Mouse (Mus musculus) liver, embryonic 15.5 days (tissue): ENCODE measurements at regions not wholly inside any gene's neighbourhood (a gene's known extent, or its start where the extent isn't known, plus 50 kb on each side); places are given as distances from the start of the nearest gene placed in this dataset.

Source experiments
- ATAC-seq: fragments of 200-750 bp; cut with Nextera tagmentation; 2 replicates; pipeline ENCODE4 v1.8.0; 2017; ENCODE audit warnings: moderate number of reproducible peaks, mild to moderate bottlenecking, moderate library complexity; ENCODE audit not compliant: insufficient read depth
- H3K27ac ChIP-seq: fragments of 300-500 bp; sonication (generic); replicated peaks from 2 replicates; pipeline ENCODE4 v1.5.1; 2015; ENCODE audit warnings: mild to moderate bottlenecking, inconsistent platforms
- H3K27me3 ChIP-seq: fragments of 300-500 bp; sonication (generic); 2 replicates; pipeline ENCODE4 v1.6.1; 2015; ENCODE audit warnings: mild to moderate bottlenecking, inconsistent platforms
- H3K36me3 ChIP-seq: fragments of 300-500 bp; sonication (generic); replicated peaks from 2 replicates; pipeline ENCODE4 v1.6.1; 2015; ENCODE audit warnings: moderate library complexity, mild to moderate bottlenecking, inconsistent platforms
- H3K4me1 ChIP-seq: fragments of 300-500 bp; sonication (generic); replicated peaks from 2 replicates; pipeline ENCODE4 v1.6.1; 2015; ENCODE audit warnings: inconsistent platforms
- H3K4me2 ChIP-seq: fragments of 300-500 bp; sonication (generic); 2 replicates; pipeline ENCODE4 v1.6.1; 2015; ENCODE audit warnings: moderate library complexity, mild to moderate bottlenecking, inconsistent platforms
- H3K4me3 ChIP-seq: fragments of 300-500 bp; sonication (generic); replicated peaks from 2 replicates; pipeline ENCODE4 v1.5.1; 2015; ENCODE audit warnings: mild to moderate bottlenecking, inconsistent platforms
- H3K9ac ChIP-seq: fragments of 300-500 bp; sonication (generic); 2 replicates; pipeline ENCODE4 v1.6.1; 2015; ENCODE audit warnings: moderate library complexity, mild to moderate bottlenecking, inconsistent platforms
- H3K9me3 ChIP-seq: fragments of 300-500 bp; sonication (generic); replicated peaks from 2 replicates; pipeline ENCODE4 v1.6.1; 2016; ENCODE audit warnings: inconsistent platforms
- WGBS: fragments of 180-500 bp; shearing (Covaris S2); methylation state at CpG from one replicate; pipeline ENCODE4 v1.1.7; 2015; ENCODE audit warnings: mixed read lengths; ENCODE audit not compliant: insufficient replicate concordance; 5-methylcytosine and 5-hydroxymethylcytosine counted together

- Histone ChIP-seq H3K9me3 (no peaks in the 10 kb centered on the region), H3K4me3 (no peak overlapping the region), H3K4me2 (no peak overlapping the region), H3K27me3 (no peaks in the 10 kb centered on the region), H3K9ac (no peak overlapping the region), H3K36me3 (no peaks in the 10 kb centered on the region), H3K27ac (no peak overlapping the region), H3K4me1 (no peaks in the 10 kb centered on the region)
- WGBS, result 46% methylated on average over 13 of the region's 13 CpGs
- no peak for ATAC-seq
These were observed 202.6 kb downstream of the Sox11 start for GRCm38 (mm10) chr12:27139683-27140334.

DNA sequence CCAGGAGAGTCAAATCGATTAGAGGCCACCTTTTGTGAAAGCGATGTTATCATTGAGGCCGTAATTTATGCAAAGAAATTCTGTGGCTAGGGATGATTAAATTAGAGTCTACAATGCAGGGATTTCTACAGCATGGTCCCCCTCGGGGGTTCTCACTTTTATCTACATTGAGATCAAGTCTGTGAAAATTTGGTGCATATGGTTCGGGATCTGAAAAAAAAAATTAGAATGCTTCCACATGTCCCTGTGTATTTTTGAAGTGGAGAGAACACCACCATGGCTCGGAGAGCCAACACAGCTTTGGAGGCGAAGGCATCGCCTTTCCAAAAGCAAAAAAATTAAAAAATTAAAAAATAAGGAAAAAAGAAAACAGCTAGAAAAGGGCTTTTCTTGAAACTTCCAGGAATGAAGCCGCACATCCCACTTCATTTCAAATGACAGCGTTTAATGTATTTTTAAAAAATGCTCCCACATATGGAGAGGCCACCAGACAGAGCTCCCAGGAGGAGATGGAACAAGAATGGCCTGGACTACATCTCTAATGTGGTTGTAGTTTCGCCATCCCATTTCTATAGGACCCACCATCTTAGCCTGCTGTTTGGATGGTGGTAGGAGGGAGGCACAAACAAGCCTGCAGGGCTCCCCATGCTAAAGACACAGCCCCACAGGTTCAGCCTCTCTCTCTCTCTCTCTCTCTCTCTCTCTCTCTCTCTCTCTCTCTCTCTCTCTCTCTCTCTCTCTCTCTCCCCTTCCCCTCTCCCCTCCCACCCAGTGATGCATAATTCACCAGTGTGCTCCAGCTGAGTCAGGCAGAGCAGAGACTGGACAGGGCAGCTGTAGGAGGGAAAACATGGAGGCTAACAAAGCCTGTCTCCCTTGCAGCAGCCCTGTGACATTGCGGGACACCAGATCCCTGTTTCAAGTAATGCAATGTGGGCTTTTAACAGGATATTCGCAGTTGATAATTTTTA lies 203.4 kb downstream of the Sox11 start:
- H3K36me3 ChIP-seq, result no peaks in the 10 kb centered on the region
- no peaks in the 10 kb centered on the region for H3K27me3 ChIP-seq
- H3K4me2 ChIP-seq, result no peak overlapping the region
- 56% methylated on average over 13 of the region's 13 CpGs for WGBS
- no peak overlapping the region for H3K27ac ChIP-seq
- H3K9ac ChIP-seq, result no peak overlapping the region
- ATAC-seq, result no peak
- H3K9me3 ChIP-seq, result no peaks in the 10 kb centered on the region
- no peaks in the 10 kb centered on the region for H3K4me1 ChIP-seq
- no peak overlapping the region for H3K4me3 ChIP-seq

DNA sequence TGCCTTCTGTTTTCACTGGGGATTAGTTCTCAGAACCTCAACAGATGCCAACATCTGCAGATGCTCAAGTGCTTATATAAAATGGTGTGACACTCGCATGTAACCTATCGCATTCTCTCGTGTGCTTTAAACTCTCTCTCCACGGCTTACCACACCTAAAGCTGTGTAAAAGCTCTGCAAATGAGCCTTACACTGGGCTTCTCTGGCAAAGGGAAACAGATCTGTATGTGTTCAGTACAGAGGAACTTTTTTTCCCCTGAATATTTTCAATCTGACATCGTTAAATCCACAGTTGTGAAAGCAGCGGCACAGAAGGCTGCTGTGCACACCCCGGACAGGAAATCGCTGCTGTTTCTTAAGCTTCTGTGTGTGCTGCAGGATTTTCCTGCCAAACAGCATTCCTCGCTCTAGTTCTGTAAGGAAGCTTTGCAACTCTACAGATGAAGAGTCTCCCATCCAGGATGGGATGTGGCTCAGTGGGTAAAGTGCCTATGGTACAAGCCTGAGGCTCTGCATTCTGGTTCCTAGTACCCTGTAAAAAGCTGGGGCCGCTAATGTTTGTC lies 206.3 kb downstream of the Sox11 start:
- H3K4me1 ChIP-seq, result no peaks in the 10 kb centered on the region
- WGBS, result 44% methylated on average over 10 of the region's 10 CpGs
- H3K4me2 ChIP-seq, result no peak overlapping the region
- H3K4me3 ChIP-seq, result no peak overlapping the region
- H3K9ac ChIP-seq, result no peak overlapping the region
- H3K27me3 ChIP-seq, result no peaks in the 10 kb centered on the region
- ATAC-seq, result no peak
- H3K27ac ChIP-seq, result no peak overlapping the region
- no peaks in the 10 kb centered on the region for H3K36me3 ChIP-seq
- H3K9me3 ChIP-seq, result no peaks in the 10 kb centered on the region

DNA sequence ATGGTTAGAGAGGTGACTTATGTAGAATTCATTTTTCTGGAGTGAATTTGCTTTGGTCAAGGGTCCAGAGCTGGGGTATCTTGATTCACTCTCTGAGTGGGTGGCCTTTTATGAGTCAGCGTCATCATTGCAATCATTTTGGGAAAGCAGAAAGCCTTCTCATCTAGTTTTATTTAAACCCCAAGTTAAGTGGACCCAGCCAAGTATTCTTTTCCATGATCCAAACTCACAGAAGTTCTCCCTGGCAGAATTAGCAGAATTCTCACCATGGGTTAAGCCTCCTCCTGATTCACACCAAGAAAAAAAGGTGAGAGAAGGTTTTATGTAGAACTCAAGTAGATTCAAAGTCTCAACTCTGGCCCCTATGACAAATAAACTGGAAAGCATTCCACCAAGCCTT lies 211.8 kb downstream of the Sox11 start:
- no peak overlapping the region for H3K4me3 ChIP-seq
- no peak overlapping the region for H3K9ac ChIP-seq
- no peak overlapping the region for H3K4me2 ChIP-seq
- H3K4me1 ChIP-seq, result no peaks in the 10 kb centered on the region
- no peaks in the 10 kb centered on the region for H3K36me3 ChIP-seq
- no peak overlapping the region for H3K27ac ChIP-seq
- no peaks in the 10 kb centered on the region for H3K9me3 ChIP-seq
- no peak for ATAC-seq
- 59% methylated on average over 1 of the region's 1 CpGs for WGBS
- no peaks in the 10 kb centered on the region for H3K27me3 ChIP-seq

DNA sequence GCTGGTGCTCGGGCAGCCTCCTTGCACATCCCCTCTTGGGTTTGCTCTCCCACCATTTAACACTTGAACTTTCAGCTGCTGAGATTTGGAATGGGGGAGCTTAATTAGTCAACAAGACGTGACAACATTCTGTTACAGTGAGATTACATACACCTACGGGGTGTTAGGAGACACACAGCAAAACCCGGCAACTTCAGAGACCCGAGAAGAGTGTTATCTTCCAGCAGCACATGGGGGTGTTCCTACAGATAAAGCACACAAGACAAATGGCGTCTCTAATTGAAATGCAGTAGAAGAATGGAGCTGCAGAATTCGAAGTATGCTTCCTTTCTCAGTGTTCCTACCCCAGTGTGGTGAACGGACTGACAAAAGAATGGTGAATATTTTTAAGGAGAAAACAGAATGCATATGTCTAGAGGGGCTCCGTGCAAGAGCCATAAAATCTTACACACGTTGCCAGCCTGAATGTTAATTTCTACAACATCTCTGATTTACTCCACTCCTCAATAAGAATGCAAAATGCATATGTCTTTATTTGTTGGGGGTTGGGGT lies 215.2 kb downstream of the Sox11 start:
- H3K4me1 ChIP-seq, result no peaks in the 10 kb centered on the region
- no peaks in the 10 kb centered on the region for H3K9me3 ChIP-seq
- WGBS, result 9% methylated on average over 10 of the region's 10 CpGs
- H3K4me2 ChIP-seq, result no peak overlapping the region
- H3K9ac ChIP-seq, result no peak overlapping the region
- no peaks in the 10 kb centered on the region for H3K36me3 ChIP-seq
- ATAC-seq, result no peak
- H3K4me3 ChIP-seq, result no peak overlapping the region
- no peaks in the 10 kb centered on the region for H3K27me3 ChIP-seq
- no peak overlapping the region for H3K27ac ChIP-seq

- H3K4me3 ChIP-seq, result no peak overlapping the region
- no peak overlapping the region for H3K9ac ChIP-seq
- H3K4me1 ChIP-seq, result no peaks in the 10 kb centered on the region
- ATAC-seq, result no peak
- H3K27me3 ChIP-seq, result no peaks in the 10 kb centered on the region
- WGBS, result 61% methylated on average over 6 of the region's 6 CpGs
- no peaks in the 10 kb centered on the region for H3K9me3 ChIP-seq
- no peak overlapping the region for H3K27ac ChIP-seq
- H3K36me3 ChIP-seq, result no peaks in the 10 kb centered on the region
- H3K4me2 ChIP-seq, result no peak overlapping the region
These were observed 223.8 kb downstream of the Sox11 start for GRCm38 (mm10) chr12:27118581-27118980.

DNA sequence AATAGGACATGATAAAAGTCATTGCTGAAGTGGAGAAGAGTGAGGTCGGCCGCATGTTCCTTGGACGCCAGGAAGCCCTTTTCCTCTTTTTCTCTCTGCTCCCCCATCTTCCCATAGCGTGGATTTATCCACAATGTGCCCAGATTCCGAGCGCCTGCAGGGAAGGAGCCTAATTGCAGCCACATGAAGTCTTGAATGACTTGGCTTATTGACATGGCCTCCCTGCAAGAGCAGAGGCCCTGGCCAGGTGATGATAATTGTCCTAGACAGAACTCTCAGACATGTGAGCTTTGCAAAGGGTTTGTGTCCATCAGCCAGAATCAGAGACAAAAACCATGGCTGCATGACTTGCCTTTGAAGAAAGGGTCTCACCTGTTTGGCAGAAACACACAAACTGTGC lies 227.0 kb downstream of the Sox11 start:
- H3K27ac ChIP-seq, result no peak overlapping the region
- no peaks in the 10 kb centered on the region for H3K27me3 ChIP-seq
- H3K4me1 ChIP-seq, result no peaks in the 10 kb centered on the region
- H3K4me3 ChIP-seq, result no peak overlapping the region
- H3K4me2 ChIP-seq, result no peak overlapping the region
- WGBS, result 52% methylated on average over 6 of the region's 6 CpGs
- no peak for ATAC-seq
- no peaks in the 10 kb centered on the region for H3K9me3 ChIP-seq
- no peak overlapping the region for H3K9ac ChIP-seq
- H3K36me3 ChIP-seq, result no peaks in the 10 kb centered on the region

- WGBS, result 67% methylated on average over 9 of the region's 9 CpGs
- Histone ChIP-seq H3K4me2 (no peak overlapping the region), H3K36me3 (no peaks in the 10 kb centered on the region), H3K27ac (no peak overlapping the region), H3K9me3 (no peaks in the 10 kb centered on the region), H3K27me3 (no peaks in the 10 kb centered on the region), H3K4me1 (no peaks in the 10 kb centered on the region), H3K9ac (no peak overlapping the region), H3K4me3 (no peak overlapping the region)
- no peak for ATAC-seq
These were observed 237.3 kb downstream of the Sox11 start for GRCm38 (mm10) chr12:27104925-27105571.

GRCm38 (mm10) chr12:27102996-27103395 lies 239.4 kb downstream of the Sox11 start:
- WGBS, result 53% methylated on average over 2 of the region's 2 CpGs
- Histone ChIP-seq H3K27ac (no peak overlapping the region), H3K4me2 (no peak overlapping the region), H3K9ac (no peak overlapping the region), H3K4me1 (no peaks in the 10 kb centered on the region), H3K4me3 (no peak overlapping the region), H3K27me3 (no peaks in the 10 kb centered on the region), H3K36me3 (no peaks in the 10 kb centered on the region), H3K9me3 (no peaks in the 10 kb centered on the region)
- no peak for ATAC-seq

GRCm38 (mm10) chr12:27089206-27089605 lies 253.2 kb downstream of the Sox11 start:
- H3K27me3 ChIP-seq, result no peaks in the 10 kb centered on the region
- no peak overlapping the region for H3K9ac ChIP-seq
- no peak overlapping the region for H3K4me2 ChIP-seq
- no peak for ATAC-seq
- H3K36me3 ChIP-seq, result no peaks in the 10 kb centered on the region
- H3K27ac ChIP-seq, result no peak overlapping the region
- H3K4me1 ChIP-seq, result no peaks in the 10 kb centered on the region
- H3K4me3 ChIP-seq, result no peak overlapping the region
- 53% methylated on average over 1 of the region's 1 CpGs for WGBS
- H3K9me3 ChIP-seq, result no peaks in the 10 kb centered on the region

DNA sequence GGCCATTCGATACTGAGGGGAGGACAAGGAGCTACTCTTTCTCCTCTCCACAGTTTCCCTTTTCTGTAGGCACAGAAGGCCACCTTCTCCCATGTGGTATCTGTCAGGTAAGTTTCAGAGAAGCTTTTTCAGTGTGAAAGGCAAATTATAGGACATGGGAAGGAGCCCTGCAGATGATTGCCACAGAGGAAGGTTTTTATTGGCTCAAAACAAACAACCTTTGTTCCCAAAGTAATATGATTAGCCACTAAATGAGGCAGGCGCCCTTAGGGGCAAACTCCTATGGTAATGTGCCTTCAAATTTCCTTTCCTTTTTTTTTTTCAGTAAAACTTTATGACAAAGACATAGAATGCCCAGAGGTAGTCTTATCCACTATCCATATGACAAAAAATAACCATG lies 256.5 kb downstream of the Sox11 start:
- no peak overlapping the region for H3K4me3 ChIP-seq
- no peak for ATAC-seq
- no peaks in the 10 kb centered on the region for H3K9me3 ChIP-seq
- no peaks in the 10 kb centered on the region for H3K36me3 ChIP-seq
- H3K4me1 ChIP-seq, result no peaks in the 10 kb centered on the region
- no peak overlapping the region for H3K9ac ChIP-seq
- no peak overlapping the region for H3K27ac ChIP-seq
- no peaks in the 10 kb centered on the region for H3K27me3 ChIP-seq
- no peak overlapping the region for H3K4me2 ChIP-seq
- 48% methylated on average over 2 of the region's 2 CpGs for WGBS
